In the genomic region with DNA sequence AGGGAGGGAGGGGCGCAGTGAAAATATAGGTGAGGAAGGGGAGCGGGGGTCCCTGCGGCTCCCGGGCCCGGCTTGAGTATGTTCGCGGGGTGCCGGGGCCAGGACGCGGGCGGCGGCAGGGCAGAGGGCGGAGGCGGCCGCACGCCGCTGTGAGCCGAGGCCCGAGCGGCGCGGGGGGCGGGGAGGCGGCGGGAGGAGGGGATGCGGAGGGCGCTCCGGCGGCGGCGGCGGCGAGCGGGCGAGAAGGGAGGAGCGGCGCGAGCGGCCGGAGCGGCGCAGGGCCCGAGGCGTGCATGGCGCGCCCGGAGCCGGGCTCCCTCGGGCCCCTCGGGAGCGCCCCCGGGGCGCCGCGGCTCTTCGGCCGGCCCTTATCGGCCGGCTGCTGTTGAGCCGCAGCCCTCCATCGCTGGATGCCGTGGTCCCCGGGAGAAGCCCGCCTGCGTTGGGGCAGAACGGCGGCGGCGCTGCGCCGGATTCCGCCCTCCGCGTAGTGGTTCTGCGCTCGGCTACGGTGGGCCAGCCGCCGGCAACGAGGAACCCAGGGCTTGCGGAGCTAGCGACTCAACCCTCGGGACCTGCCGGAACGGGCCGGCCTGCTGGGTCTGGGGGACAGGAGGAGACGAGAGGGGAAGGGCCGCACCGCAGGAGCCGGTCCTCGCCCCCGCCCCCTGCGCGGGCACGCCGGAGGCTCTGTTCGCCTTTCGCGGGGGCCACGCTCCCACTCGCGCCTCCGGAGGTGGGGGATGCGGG, we compare ENCODE assay signal across 8 mouse cellular contexts. TPM values are rescaled to one million over a fixed set of nuclear protein-coding genes. Genes with fewer than 3 reads are reported as not detected.
DNase-seq lines count a peak whose midpoint lies in the region; ATAC-seq and TF ChIP-seq lines count a peak whose summit lies in the region.

A gene (plus strand): TSS at position 237 of the 750 bp plus-strand sequence.

- no peak for TF ChIP-seq POLR2A in kidney, adult 2 months (IDR thresholded peaks at IDR 0.05; ENCODE audit: low read depth, low read length)
- TF ChIP-seq POLR2A in bone marrow macrophage, adult 2 months (IDR thresholded peaks at IDR 0.05; ENCODE audit: borderline replicate concordance, low read depth, low read length), result no peak

- no peak for TF ChIP-seq CTCF in kidney, adult 2 months (conservative IDR thresholded peaks at IDR 0.05; ENCODE audit: insufficient read depth, insufficient read length, low read depth, low read length)
- no peak for TF ChIP-seq CTCF in bone marrow macrophage, adult 2 months (IDR thresholded peaks at IDR 0.05; ENCODE audit: low read depth, low read length)
- no peak for TF ChIP-seq CTCF in midbrain, postnatal 0 days (IDR thresholded peaks at IDR 0.05)

- peaks cover 7% of the 10 kb centered on the region for H3K27me3 ChIP-seq in kidney, adult 2 months (replicated peaks; ENCODE audit: control insufficient read depth, insufficient read depth, low read length)
- peaks cover 61% of the 10 kb centered on the region for H3K27me3 ChIP-seq in forebrain, embryonic 13.5 days
- H3K27me3 ChIP-seq in hindbrain, embryonic 12.5 days, result peaks cover 61% of the 10 kb centered on the region
- H3K27me3 ChIP-seq in limb, embryonic 11.5 days (ENCODE audit: control insufficient read depth, insufficient read depth, low read length), result peaks cover 46% of the 10 kb centered on the region
- peaks cover 8% of the 10 kb centered on the region for H3K27me3 ChIP-seq in midbrain, postnatal 0 days (ENCODE audit: insufficient read depth, low read length)

- peak within 1 kb of the TSS; percentile 83 for H3K9ac ChIP-seq in forebrain, embryonic 13.5 days
- peak within 1 kb of the TSS; percentile 90 for H3K9ac ChIP-seq in hindbrain, embryonic 12.5 days
- H3K9ac ChIP-seq in limb, embryonic 11.5 days (ENCODE audit: low read length), result peak within 1 kb of the TSS; percentile 70
- peak within 1 kb of the TSS; percentile 80 for H3K9ac ChIP-seq in midbrain, postnatal 0 days (replicated peaks; ENCODE audit: low read length, poor library complexity, severe bottlenecking)

- H3K27ac ChIP-seq in kidney, adult 2 months (ENCODE audit: insufficient read depth, low read depth, low read length), result no peak within 1 kb of the TSS
- H3K27ac ChIP-seq in bone marrow macrophage, adult 2 months (ENCODE audit: insufficient read depth, low read depth, low read length), result no peak within 1 kb of the TSS
- H3K27ac ChIP-seq in forebrain, embryonic 13.5 days, result peak within 1 kb of the TSS; percentile 71
- peak within 1 kb of the TSS; percentile 88 for H3K27ac ChIP-seq in hindbrain, embryonic 12.5 days
- no peak within 1 kb of the TSS for H3K27ac ChIP-seq in limb, embryonic 11.5 days (replicated peaks; ENCODE audit: low read depth, low read length)
- H3K27ac ChIP-seq in midbrain, postnatal 0 days (ENCODE audit: low read depth, low read length), result peak within 1 kb of the TSS; percentile 78

- H3K36me3 ChIP-seq in kidney, adult 2 months (ENCODE audit: control insufficient read depth, insufficient read depth, low read length), result no peaks in the 10 kb centered on the region
- no peaks in the 10 kb centered on the region for H3K36me3 ChIP-seq in forebrain, embryonic 13.5 days (ENCODE audit: poor library complexity, severe bottlenecking)
- no peaks in the 10 kb centered on the region for H3K36me3 ChIP-seq in hindbrain, embryonic 12.5 days
- no peaks in the 10 kb centered on the region for H3K36me3 ChIP-seq in limb, embryonic 11.5 days (ENCODE audit: control insufficient read depth, insufficient read depth, low read length)
- H3K36me3 ChIP-seq in midbrain, postnatal 0 days (ENCODE audit: insufficient read depth, low read length), result no peaks in the 10 kb centered on the region

- DNase-seq in kidney, adult 2 months, result peak; percentile 5
- no peak for DNase-seq in kidney, adult 8-10 months
- DNase-seq in limb, embryonic 11.5 days (ENCODE audit: low spot score), result peak; percentile 73
- peak; percentile 37 for DNase-seq in midbrain, postnatal 0 days (ENCODE audit: low spot score)

- peak; percentile 77 for ATAC-seq in forebrain, embryonic 13.5 days
- ATAC-seq in hindbrain, embryonic 12.5 days (ENCODE audit: low FRiP score), result peak; percentile 75
- ATAC-seq in limb, embryonic 11.5 days (ENCODE audit: insufficient number of reproducible peaks, low FRiP score, low TSS enrichment, low read depth), result peak; percentile 27; the same call in 1 of the 2 replicates
- peak; percentile 72 for ATAC-seq in midbrain, postnatal 0 days (ENCODE audit: low FRiP score)
- no peak for ATAC-seq in megakaryocyte progenitor cell, adult 5-6 weeks (replicated peaks; ENCODE audit: poor library complexity)

- H3K4me1 ChIP-seq in kidney, adult 2 months (ENCODE audit: control insufficient read depth, insufficient read depth, low read length), result no peaks in the 10 kb centered on the region
- no peaks in the 10 kb centered on the region for H3K4me1 ChIP-seq in bone marrow macrophage, adult 2 months (ENCODE audit: control insufficient read depth, insufficient read depth, low read length)
- H3K4me1 ChIP-seq in forebrain, embryonic 13.5 days, result peaks cover 56% of the 10 kb centered on the region
- H3K4me1 ChIP-seq in hindbrain, embryonic 12.5 days, result peaks cover 48% of the 10 kb centered on the region
- peaks cover 9% of the 10 kb centered on the region for H3K4me1 ChIP-seq in limb, embryonic 11.5 days (ENCODE audit: control insufficient read depth, insufficient read depth, low read length)
- H3K4me1 ChIP-seq in midbrain, postnatal 0 days (ENCODE audit: insufficient read depth, low read length), result peaks cover 38% of the 10 kb centered on the region

- peak within 1 kb of the TSS; percentile 38 for H3K4me3 ChIP-seq in kidney, adult 2 months (ENCODE audit: insufficient read depth, low read depth, low read length)
- H3K4me3 ChIP-seq in bone marrow macrophage, adult 2 months (ENCODE audit: insufficient read depth, low read length), result peak within 1 kb of the TSS; percentile 41
- peak within 1 kb of the TSS; percentile 71 for H3K4me3 ChIP-seq in forebrain, embryonic 13.5 days
- H3K4me3 ChIP-seq in hindbrain, embryonic 12.5 days, result peak within 1 kb of the TSS; percentile 67
- peak within 1 kb of the TSS; percentile 62 for H3K4me3 ChIP-seq in limb, embryonic 11.5 days (ENCODE audit: low read depth, low read length)
- H3K4me3 ChIP-seq in midbrain, postnatal 0 days (ENCODE audit: low read depth, low read length), result peak within 1 kb of the TSS; percentile 89

- 1% methylated on average over 99 of the region's 104 CpGs for WGBS in kidney, adult 2 months
- WGBS in forebrain, embryonic 13.5 days, result under 1% methylated on average over 42 of the region's 104 CpGs
- WGBS in hindbrain, embryonic 12.5 days, result under 1% methylated on average over 49 of the region's 104 CpGs
- WGBS in limb, embryonic 11.5 days, result under 1% methylated on average over 71 of the region's 104 CpGs
- 0% methylated on average over 44 of the region's 104 CpGs for WGBS in midbrain, postnatal 0 days

- H3K4me2 ChIP-seq in forebrain, embryonic 13.5 days, result peak within 1 kb of the TSS; percentile 94
- peak within 1 kb of the TSS; percentile 92 for H3K4me2 ChIP-seq in hindbrain, embryonic 12.5 days (replicated peaks)
- peak within 1 kb of the TSS; percentile 96 for H3K4me2 ChIP-seq in limb, embryonic 11.5 days (ENCODE audit: low read depth, severe bottlenecking)
- peak within 1 kb of the TSS; percentile 81 for H3K4me2 ChIP-seq in midbrain, postnatal 0 days (ENCODE audit: low read depth, low read length, poor library complexity, severe bottlenecking)

- H3K9me3 ChIP-seq in forebrain, embryonic 13.5 days (replicated peaks), result no peaks in the 10 kb centered on the region
- H3K9me3 ChIP-seq in hindbrain, embryonic 12.5 days (replicated peaks), result no peaks in the 10 kb centered on the region
- H3K9me3 ChIP-seq in limb, embryonic 11.5 days (ENCODE audit: control insufficient read depth, low read length), result no peaks in the 10 kb centered on the region
- H3K9me3 ChIP-seq in midbrain, postnatal 0 days (ENCODE audit: low read length), result no peaks in the 10 kb centered on the region

RNA-seq across cellular contexts. Expression of the gene that starts here (rescaled TPM):
- 5.7 and 7.6 TPM in 2 replicates for polyA plus RNA-seq in kidney, adult 2 months (2012; rRNA removed)
- not detected in 2 replicates for polyA plus RNA-seq in bone marrow macrophage, adult 2 months (2012; ENCODE audit: insufficient read depth, insufficient read length, missing spikeins)
- polyA plus RNA-seq in forebrain, embryonic 13.5 days (2015; fragmentation: Nextera tagmentation; extraction: Ambion mirVana), result 2.6 and 3.4 TPM in 2 replicates
- polyA plus RNA-seq in hindbrain, embryonic 12.5 days (2016; fragmentation: Nextera tagmentation; extraction: Ambion mirVana), result 4.4 and 4.5 TPM in 2 replicates
- polyA plus RNA-seq in limb, embryonic 11.5 days (2014; fragmentation: Nextera tagmentation; extraction: Ambion mirVana), result 1.5 and 1.6 TPM in 2 replicates
- total RNA-seq in midbrain, postnatal 0 days (2014; rRNA removed), result 73.9 and 77.3 TPM in 2 replicates
- 6.9 and 7.5 TPM in 2 replicates for polyA plus RNA-seq in midbrain, postnatal 0 days (2015; fragmentation: Nextera tagmentation; extraction: Ambion mirVana)
- not detected in 2 replicates for total RNA-seq in megakaryocyte progenitor cell, adult 5-6 weeks (2015)
- not detected in 2 replicates for total RNA-seq in megakaryocyte progenitor cell, adult 5-6 weeks (2017)

Comparison
In these comparisons a context has a peak if more than half of its experiments do, and no peak if none do; other contexts are left out.
1. RNA of the gene that starts here (total RNA-seq): 73.9 to 77.3 TPM in midbrain, postnatal 0 days; not detected in megakaryocyte progenitor cell, adult 5-6 weeks; every median in the first group is over 10 times any median in the second.
2. DNase-seq: peak in kidney, adult 2 months (single experiment), limb, embryonic 11.5 days (single experiment) and midbrain, postnatal 0 days (single experiment); none in kidney, adult 8-10 months (0 of 2).
3. H3K27ac ChIP-seq: peak in forebrain, embryonic 13.5 days (single experiment), hindbrain, embryonic 12.5 days (single experiment) and midbrain, postnatal 0 days (single experiment); none in kidney, adult 2 months (single experiment), bone marrow macrophage, adult 2 months (single experiment) and limb, embryonic 11.5 days (single experiment).
4. H3K4me3 ChIP-seq: peak in every context shown above with its lines; median percentile 89 in midbrain, postnatal 0 days; 71 in forebrain, embryonic 13.5 days; 67 in hindbrain, embryonic 12.5 days; 62 in limb, embryonic 11.5 days; 41 in bone marrow macrophage, adult 2 months; 38 in kidney, adult 2 months.
5. Peak in every context shown above with its lines, with median percentiles within 50 percentile points of each other: H3K4me2 ChIP-seq and H3K9ac ChIP-seq.